Mouse (Mus musculus) gonadal fat pad, adult 2 months (tissue): ENCODE data around the gene Sp6. TPM values are rescaled to one million over a fixed set of nuclear protein-coding genes. Genes with fewer than 3 reads are reported as not detected.

ENCODE experiments used
- DNase-seq: peaks from one replicate; pipeline ENCODE4 v3.0.0-alpha.2; 2012; ENCODE audit warnings: low read depth
- polyA plus RNA-seq: library from polyadenylated mRNA; depleted of rRNA; stranded (reverse); fragments of >200 nt; gene quantifications from 2 replicates; pipeline ENCODE4 v1.2.3, GENCODE M21; 2012

Sp6 gene
- polyA plus RNA-seq, 1 experiment, result 1.5 TPM

DNA sequence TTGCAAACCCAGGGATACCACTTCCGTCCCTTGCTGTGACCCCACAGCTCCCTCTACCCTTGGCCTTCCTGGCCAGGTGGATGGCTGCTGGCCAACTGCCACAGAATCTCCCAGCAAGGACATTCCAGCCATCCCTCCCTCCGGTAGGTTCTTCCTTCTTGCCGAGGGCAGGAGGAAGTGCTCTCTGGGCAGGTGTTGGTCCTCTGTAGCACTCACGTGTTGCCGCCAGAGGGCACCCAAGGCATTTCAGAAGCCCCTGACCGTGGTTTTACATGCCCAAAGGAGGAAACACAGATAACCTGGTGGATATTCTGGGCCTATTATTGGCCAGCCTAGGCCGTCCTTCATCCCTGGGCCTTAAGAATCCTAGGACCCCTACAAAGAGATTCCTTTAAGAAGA is 30.8 kb upstream of the Sp6 start:
- no peak for DNase-seq

DNA sequence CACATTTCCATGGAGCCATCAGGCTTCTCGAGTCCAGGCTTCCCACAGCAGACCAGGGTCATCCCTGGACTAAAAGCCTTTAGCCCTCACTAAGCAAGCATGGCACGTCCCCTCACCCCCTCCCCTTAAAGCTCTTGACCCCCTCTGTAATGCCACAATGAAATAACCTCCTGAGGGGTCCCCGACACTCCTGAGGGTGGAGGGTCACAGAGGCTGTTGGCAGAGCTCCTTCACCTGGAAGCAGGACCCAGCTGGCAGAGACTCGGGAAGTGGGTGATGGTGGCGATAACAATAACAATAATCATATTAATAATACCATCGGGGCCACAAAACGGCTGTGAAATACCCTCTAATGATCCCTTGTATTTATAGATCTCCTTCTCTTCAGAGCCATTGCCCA is 30.3 kb upstream of the Sp6 start, which contains the start of gene Sp2:
TSS of gene Sp2 (minus strand) at position 101 of the 400 bp plus-strand sequence.
- no peak for DNase-seq

DNA sequence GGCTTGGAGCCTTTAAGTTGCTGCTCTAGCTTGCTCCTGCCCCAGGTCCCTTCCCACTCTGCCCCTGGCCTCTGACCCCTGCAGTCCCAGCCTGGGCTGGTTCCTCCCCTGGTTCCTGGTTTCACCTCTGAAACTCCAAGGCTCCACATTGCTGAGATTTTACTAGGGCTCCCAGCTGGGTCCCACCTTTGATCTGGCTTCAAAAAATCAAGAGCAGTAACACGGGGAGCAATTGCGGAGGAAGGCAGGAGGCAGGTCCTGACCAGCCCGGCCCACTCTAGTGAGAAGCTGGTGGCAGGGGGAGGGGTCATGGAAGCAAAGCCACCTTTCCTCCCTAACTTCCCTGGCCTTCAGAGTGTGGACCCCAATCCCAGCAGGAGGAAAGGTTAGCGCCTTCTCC is 28.3 kb upstream of the Sp6 start:
- DNase-seq, result no peak

DNA sequence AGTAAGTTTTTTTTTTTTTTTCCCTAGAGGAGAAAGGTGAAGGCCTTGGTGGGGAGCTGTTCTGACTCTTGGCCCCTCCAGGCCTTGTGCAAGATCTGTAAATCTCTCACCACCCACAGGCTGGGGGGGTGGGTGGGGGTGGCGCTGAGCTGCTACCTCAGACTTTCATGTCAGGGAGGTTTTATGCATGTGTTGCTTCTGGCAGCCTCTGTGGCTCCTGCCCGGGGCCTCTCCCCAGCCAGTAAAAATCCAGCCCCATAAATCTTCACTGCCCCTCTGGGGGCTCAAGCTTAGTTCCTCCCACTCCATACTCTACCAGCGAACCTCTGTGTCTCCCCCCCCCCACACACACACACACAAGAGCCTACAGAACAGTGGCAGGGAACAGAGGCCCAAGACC is 26.7 kb upstream of the Sp6 start:
- DNase-seq, result no peak

DNA sequence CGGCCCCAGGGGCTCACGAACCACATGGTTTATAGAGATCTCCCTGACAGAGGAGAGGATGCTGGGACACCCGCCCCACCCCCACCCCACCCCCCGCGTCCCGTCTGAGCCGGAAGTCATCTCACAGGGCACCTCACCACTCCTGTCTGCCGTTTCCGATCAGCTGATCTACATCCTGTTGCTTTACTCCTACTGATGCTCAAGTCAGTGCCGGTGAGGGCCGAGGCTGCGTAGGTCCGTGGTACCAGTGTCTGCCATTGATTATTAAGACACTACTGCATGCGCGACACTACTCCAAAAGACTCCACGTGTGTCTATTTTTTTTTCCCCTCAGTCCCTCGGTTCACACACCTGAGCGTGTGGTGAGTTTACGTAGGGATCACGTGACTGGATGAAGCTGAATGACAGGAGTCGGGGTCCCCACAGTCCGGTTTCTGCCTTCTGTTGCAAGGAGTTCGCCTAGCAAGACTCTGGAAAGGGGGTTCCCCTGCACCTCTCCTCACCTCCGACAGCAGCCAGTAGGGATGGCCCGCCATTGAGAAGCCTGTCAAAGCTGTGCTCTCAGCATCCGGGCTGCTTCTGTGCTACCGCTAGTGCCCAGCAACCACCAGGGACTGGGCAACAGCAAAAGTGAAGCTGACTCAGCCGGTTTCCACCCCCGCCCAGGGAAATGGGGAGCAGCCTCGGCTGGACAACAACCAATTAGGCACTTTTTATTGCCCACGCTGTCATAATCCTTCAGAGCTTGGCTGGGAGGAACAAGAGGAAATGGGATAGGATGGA is 25.1 kb upstream of the Sp6 start:
- no peak for DNase-seq

DNA sequence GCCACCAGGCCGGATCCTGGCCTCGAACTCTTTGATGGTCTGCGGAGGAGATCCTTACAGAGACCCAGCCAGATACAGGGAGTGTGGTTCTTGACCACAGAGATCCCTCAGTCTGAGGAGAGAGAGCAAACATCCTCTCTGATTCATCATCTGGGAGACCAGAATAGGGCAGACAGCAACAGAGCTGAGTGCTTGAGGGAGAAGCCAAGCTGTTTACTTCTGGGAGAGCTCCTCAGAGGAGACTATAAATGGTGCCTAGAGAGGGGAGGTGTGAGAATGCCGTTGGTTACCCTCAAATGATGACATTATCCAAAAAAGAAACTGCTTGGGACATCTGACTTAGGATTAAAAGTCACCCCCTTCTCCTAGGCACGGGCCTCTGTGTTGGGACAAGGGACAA is 21.7 kb upstream of the Sp6 start:
- DNase-seq, result no peak

DNA sequence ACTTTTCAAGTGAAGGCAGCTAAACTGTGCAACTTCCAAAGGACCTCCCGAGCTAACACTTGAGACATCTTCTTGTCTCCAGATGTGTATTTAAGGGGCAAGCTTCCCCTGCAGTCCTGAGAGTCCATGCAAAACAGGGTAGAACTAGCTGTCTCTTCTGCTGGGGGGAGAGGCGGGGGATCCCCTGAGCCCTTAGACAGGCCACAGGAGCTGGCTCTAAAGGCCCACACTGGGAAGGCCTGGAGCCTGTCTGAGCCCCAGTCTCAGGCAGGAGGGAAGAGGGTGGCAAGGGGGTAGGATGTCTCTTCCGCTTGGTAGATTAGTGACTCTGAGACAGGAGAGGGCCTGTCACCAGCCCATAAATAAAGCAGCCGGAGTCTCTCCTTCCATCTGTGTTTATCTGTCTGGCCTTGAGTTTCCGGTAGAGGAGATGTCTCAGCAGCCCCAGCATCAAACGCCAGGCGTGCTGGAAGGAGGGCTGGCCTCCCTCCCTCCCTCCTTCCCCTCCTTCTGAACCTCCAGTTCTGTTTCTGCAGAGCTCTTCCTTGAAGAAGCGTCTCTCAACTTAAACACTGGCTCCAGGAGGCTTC is 20.4 kb upstream of the Sp6 start:
- DNase-seq, result no peak

DNA sequence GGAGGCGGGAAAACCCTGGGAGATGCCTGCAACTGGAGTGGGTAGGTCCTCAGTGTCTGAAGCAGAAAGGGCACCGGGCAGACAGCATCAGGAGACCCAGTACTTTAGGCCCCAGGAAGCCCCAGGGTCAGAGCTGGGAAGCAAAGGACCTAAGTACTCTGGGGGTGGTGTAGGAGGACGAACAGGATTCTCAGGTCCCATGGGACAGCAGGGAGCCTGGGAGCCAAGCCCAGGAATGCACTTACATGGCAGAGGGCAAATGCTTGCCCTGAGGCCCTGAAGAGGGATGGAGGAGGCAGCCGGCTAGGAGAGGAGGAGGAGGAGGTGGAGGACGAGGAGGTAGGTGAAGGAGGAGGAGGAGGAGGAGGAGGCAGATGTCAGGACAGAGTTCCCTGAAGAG is 18.2 kb upstream of the Sp6 start:
- DNase-seq, result no peak

DNA sequence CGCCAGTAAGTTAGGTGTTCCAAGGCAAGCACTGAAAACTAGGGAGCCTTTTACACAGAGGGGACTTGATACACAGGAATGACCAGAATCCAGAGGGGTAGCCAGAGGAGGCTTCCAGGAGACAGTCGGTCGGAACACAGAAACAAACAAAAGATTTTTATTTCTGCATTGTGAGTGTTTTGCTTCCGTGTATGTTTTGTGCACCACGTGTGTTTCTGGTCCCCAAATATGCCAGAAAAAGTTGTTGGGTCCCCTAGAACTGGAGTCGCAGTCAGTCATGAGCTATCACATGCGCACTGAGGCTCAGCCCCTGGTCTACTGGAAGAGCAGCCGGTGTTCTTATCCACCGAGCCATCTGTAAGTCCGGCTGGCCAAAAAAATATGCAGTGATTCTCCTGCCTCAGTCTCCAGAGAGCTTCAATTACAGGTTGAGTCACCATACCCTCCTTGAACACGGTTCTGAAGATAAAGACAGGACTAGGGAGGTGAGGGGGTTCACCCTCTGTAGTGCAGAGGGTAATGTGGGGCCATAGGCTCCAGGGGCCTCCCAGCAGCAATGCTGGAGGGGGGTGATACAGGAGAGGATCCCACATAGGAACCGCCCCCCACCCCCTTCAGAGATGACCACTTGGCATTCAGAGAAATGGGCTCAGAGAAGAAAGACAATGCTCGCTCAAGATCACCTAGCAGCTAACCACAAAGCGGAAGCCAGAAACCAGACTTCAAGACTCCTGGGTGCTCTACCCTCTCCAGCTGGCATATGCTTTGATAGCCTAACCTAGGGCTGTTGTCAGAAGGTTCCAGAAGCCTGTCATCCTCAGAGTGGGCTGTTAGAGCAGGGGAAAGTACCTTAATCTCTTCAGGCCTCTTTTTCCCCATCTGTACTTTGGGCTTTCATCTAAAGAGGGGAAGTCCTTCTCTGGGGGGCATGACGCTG is 17.1 kb upstream of the Sp6 start:
- DNase-seq, result no peak

DNA sequence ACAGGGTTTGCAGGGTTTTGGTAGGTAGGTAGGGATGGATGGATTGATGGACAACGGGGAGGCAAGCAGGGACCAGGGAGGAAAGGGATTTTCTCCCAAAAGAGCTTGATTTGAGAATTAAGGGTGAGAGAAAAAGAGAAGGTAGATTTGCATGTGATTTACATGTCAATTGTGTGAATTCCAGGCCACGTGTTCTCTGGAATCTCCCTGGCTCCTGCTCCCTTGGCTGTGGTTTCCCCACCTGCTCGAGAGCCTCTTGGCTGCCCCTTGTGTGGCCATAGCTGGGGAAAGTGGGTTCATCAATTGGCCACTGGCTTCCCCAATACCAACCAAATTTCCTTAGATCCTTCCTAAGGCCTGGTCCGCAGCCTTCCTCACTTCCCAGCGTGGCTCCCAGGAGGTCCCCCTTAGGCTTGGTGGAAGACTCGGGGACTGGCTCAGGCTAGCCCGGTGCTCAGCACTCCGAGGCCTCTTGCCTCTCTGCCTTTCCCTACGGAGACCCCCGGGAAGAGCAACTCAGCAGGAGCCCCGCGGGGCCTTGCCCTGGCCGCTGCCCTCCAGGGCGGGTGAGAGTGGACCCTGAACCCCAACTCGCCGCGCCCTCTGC is 16.3 kb upstream of the Sp6 start:
- no peak for DNase-seq

DNA sequence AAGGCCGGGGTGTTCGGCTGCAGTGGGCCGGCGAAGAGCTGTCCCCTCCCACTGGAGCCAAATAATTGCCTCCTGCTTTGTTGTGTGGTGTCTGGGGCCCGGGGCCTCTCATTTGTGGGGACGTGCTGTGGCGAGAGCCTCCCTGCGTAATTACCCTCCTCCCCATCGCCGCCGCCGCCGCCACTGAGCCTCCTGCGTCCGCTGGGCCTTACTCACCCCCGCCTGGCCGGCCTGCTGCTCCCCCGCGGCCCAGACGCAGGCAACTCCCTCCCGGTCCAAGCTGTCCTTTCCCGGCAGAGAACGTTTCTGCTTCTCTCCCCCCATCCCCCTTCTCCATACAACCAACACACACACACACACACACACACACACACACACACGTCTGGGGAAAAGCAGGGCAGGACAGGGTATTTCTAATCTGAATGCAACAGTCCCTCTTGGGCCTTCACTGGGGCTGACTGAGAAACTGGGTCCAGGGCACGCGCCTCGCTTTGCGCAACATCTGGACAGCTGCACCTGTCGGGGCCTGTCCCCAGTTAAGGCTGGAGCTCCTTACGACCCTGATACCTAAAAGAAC is 15.7 kb upstream of the Sp6 start:
- DNase-seq, result no peak

DNA sequence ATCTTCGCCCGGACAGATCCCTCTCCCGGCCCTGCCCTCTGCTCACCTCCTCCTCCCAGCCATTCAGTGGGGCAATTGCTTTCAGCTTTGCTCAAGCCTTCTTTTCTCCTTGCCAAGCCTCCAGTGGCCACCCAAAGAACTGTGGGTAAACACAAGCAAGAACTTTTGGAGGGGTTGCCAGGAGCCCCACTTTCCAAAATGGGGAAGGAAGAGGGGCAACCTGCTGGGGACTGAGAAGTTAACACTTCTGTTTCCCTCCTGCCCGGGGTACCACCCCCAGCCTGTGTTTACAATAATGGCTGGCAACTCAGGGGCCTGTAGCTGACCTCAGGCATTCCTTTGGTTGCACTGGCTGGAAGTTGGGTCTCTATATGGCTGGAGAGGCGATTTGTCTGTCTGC is 10.0 kb upstream of the Sp6 start:
- no peak for DNase-seq

DNA sequence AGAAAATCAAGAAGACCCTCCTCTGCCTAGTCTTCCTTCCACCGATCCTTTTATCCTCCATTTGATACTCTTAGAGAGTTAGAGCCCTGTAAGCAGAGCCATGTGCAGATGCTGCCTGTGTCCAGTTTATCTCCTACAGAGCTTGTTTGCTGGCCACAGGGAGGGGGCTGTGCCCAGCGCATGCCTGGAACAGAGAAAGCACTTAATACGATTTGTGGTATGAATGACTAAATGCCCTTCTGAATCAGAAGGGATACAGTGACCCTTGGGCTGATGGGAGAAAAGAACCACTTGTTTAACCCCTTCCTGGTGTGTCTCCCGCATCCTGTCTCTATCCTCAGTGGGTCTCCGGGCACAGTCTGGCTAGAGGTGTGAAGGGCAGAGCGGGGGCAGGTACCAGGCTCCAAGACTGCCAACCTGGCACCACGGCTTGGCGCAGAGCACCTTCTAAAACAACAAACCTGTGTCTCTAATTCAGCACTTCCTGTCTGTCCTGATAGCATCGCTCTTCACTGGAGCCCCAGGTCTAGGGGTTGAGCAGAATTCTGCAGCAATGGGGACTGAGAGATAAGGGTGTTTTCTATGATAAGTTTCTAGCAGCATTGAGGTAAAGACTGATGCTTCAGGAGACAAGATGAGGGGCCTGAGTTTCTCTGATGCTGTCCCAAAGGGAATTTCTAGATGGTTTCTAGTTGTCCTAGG is 6.0 kb upstream of the Sp6 start:
- DNase-seq, result no peak

DNA sequence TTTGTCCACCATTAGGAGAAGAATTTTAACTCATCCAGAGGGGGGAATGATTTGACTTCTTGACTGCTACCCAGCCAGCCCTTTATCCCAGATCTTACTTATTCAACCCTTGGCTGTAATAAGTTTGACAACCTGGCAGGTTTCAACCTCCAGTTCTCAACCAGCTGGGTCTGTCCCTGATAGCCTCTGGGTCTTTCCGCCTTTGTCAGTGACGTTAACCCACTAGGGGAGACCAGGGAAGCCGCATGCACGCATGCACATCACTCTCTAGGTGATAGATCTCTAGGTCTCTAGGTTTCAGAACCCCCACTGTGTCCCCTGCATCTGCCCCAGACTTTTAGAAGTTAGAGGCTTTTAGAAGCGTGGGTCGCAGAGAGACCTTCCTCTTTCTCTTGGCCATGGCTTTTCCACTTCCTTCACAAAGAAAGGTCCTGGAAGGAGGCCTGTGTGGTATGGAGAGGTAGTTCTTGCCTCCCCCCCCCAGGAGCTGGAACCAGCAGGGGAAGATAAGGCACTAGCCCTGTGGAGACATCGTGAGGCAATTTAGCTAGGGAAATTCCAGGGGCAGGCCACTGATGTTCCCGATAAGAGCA is 3.9 kb upstream of the Sp6 start:
- DNase-seq, result no peak

DNA sequence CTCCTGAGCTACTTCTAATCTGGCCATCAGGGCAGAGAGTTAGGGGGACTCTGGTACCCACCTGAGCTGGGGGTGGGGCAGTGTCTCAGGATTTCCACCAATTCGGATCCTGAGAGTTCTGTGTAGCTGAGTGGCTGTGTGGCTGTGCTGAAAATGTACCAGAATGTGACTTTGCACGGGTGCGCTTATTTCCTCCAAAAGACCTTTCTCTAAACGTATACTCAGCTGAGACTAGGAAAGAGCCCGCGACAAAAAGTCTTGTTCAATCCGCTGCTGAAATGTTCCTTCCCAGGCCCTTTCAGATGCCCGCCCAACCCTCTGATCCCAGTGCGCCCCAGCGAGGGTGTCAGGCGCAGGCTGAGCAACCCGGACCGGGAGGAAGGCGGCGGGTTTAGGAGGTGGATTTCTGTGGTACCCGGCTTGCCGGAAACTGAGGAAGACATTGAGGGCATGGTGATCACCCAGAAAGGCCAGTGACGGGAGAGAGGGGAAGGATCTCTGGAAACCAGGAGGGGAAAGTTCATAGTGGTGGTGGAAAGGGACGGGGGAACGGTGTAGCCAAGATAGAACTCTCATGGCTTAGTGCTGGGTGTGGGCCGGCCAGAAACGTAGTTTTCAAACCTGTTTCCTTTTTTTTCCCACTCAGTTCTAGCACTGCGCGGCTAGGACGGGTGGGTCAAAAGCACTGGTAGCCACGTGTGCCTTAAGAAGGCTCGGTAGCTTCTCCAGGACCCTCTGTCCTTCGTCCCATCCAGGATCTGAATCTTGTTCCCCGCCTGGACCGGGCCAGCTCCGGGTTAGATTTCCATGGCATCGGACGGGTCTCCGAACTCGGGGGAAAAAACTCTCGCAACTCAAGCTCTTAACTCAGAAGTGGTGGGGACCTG is 4.7 kb downstream of the Sp6 start:
- DNase-seq, result no peak

DNA sequence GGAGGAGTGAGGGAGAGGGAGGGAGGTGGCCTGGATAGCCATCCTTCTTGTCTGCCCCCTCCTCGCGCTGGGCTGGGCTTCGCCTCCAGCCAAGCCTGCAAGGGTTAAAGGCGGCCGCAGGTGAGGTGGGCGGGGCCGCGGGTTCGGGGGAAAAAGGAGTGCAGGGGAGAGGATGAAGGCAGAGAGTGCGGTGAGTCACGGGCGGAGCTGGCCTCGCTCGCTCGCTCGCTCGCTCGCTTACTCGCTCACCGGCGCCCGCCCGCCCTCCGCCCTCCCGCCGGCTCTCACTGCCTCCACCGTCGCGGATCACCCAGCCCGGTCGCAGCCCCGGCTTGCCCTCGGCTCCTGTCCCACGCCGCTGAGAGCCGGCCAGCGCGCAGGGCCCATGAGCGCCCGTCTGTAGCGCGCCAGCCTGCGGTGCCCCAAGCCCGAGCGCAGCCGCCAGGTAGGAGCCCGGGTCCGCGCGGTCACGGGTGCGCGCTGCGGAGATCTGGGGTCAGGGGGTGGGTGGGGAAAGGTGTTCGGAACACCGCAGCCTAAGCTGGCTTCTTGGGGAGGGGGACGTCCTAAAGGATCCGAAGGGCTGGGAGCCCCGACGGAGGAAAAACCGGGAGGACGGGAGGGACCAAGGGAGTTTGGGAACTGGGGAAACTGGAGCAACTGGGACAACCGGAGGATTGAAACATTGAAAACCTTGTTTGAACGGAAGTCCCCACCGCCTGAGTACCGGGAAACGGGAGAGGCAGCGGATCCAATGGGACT is 5.6 kb downstream of the Sp6 start:
- no peak for DNase-seq

DNA sequence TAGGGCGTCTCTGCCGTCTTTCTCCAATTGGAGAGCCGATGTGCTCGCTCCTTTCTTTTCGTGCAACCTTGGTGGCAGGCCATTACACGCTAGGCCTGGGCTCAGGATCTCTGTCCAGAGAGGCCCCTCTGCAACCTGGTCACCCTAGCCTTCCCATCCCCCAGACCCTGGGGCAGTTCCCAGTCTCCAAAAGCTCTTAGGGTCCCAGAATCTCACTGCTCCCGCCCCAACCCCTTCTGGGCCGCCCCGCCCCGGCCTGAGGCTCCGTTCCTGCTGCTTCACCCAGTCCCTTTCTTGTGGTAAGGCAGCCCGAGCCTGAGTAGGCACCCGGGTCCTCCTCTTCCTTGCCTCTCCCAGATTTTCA is 6.1 kb downstream of the Sp6 start:
- no peak for DNase-seq

DNA sequence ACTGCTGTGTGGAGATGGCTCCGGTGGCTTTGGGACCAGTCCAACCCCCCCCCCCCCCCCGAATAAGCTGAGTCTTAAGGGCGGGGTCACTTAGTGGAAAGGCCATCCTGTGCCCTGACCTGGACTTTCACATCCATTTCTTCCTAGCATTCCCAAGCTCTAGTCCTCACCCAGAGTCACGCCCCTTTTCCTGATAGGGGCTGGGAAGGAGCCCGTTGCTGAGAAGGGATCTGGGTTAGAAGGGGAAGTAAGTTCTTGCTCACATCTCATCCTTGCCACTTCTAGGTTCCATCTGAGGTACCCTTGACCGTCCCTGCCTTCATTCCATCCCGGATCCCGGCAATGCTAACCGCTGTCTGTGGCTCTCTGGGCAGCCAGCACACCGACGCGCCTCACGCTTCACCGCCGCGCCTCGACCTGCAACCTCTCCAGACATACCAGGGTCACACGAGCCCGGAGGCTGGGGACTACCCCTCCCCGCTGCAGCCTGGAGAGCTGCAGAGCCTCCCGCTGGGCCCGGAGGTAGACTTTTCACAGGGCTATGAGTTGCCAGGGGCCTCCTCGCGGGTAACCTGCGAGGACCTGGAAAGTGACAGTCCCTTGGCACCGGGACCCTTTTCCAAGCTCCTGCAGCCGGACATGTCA is 8.0 kb downstream of the Sp6 start:
- no peak for DNase-seq
